Mouse (Mus musculus) liver, embryonic 14.5 days (tissue): ENCODE measurements at regions not wholly inside any gene's neighbourhood (a gene's known extent, or its start where the extent isn't known, plus 50 kb on each side); places are given as distances from the start of the nearest gene placed in this dataset.

ENCODE experiments used
- CTCF ChIP-seq: IDR thresholded peaks from 2 replicates; pipeline ENCODE4 v1.5.1; 2016; ENCODE audit warnings: antibody characterized with exemption, low read depth, control low read depth
- EP300 ChIP-seq: IDR thresholded peaks from 2 replicates; pipeline ENCODE4 v1.6.1; 2016; ENCODE audit warnings: antibody characterized with exemption, low read depth

DNA sequence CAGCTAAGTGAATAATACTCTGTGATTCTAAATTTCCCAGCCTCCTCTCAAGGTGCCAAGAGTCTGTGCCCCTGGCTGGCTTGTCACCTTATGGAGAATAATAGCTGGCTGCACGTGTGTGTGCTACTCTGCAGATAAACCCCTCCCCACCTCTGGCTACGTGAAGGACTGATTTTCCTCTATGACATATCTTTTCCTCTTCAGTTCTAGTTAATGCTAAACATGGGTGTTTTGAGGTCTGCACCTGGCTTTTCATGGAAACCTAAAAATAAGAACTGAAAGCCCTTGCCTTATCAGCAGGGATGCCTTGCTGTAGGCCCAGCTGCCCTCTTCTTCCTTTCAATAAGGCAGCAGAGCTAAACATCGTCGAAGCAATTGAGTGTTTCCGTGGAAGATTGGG, 321.5 kb downstream of the Gadd45g start:
- no peak for TF ChIP-seq CTCF
- no peak for TF ChIP-seq EP300
